Mouse (Mus musculus): ENCODE results near the gene Rbm15. TPM values are rescaled to one million over a fixed set of nuclear protein-coding genes. Genes with fewer than 3 reads are reported as not detected.

Gene Rbm15
- total RNA-seq (2021) = 10 to 100 TPM; 36.5 to 40.8 TPM
- long read RNA-seq, experiment 1, full-length matches to known transcripts = 7 of 7 reads
- long read RNA-seq, experiment 1, partial matches to known transcripts = 0 of 7 reads
- long read RNA-seq, experiment 1, other reads (novel, unspliced or antisense) = 0 of 7 reads
- long read RNA-seq, experiment 2, full-length matches to known transcripts = 2 of 2 reads
- long read RNA-seq, experiment 2, partial matches to known transcripts = 0 of 2 reads
- long read RNA-seq, experiment 2, other reads (novel, unspliced or antisense) = 0 of 2 reads

- DNase-seq = peak; percentile 96 to 98
These were observed at the start of gene Rbm15 for GRCm38 (mm10) chr3:107333381-107334201. TSS of gene Rbm15 (minus strand) at chr3:107333673.

GRCm38 (mm10) chr3:107379422-107379821 lies 45.9 kb upstream of the Rbm15 start:
- DNase-seq = peak; percentile 66 to 68

- no peak for DNase-seq
These were observed 45.2 kb upstream of the Rbm15 start for GRCm38 (mm10) chr3:107378626-107379025.

DNA sequence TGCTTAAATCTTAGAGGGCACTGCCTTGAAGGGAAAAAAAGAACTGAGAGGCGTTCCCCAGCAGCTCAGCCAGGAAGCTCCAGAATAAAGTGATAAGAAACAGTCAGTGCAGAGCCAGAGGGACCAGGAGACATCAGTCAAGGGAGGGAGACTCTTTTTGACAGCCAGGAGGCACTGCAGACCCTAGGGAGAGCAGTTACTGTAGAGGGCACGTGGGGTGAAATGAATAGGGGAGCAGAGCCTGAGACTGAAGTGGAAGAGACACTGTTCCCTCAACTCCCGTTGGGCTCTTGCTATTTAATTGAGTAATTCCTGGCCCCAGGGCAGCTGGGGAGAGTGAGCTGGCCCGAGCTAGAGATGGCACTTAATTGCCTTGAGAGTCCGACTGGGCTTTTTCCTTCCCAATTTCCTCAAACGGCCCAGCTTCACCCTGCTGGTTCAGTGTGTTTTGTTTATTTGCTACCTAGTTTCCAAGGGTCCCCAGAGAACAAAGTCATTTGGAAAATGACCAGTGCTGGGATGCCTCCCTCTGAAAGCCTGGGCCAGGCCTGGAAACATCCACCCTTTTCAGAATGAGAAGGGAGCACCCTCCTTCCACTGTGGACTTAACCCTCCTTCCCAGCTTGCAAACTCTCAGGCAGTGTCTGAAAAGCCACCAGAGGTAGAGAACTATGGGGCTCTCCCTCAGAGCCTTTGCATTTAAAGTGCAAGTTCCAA lies 41.6 kb upstream of the Rbm15 start:
- peak in 1 of 2 experiments; percentile 4 for DNase-seq

- DNase-seq = no peak
These were observed 35.7 kb upstream of the Rbm15 start for GRCm38 (mm10) chr3:107369156-107369555.

GRCm38 (mm10) chr3:107367938-107368599 lies 34.6 kb upstream of the Rbm15 start:
- no peak for DNase-seq

DNA sequence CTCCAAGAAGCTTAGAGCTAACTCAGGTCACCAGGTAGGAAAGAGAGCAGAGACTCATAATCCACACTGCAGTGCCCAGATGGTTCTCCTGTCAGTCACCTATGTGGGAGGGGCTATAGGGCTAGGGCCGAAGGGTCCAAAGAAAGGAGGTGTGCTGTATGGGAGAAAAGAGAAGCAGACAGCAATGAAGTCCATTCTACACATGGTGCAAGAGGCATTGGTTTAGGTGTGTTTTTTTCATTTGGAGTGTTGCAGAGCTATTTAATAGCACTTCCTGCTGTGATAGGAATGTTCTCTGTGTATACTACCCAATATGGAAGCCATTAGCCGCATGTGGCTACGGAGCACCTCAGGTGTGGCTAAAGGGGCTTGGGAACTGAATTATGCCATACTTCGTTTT lies 31.9 kb upstream of the Rbm15 start:
- DNase-seq = no peak

- no peak for DNase-seq
These were observed 29.9 kb upstream of the Rbm15 start for GRCm38 (mm10) chr3:107363391-107363790.

- DNase-seq = no peak
These were observed 26.9 kb upstream of the Rbm15 start for GRCm38 (mm10) chr3:107360341-107360740.

- DNase-seq = no peak
These were observed 24.3 kb upstream of the Rbm15 start for GRCm38 (mm10) chr3:107357700-107358234.

- peak; percentile 86 for DNase-seq
These were observed 23.5 kb upstream of the Rbm15 start for GRCm38 (mm10) chr3:107356964-107357441.

DNA sequence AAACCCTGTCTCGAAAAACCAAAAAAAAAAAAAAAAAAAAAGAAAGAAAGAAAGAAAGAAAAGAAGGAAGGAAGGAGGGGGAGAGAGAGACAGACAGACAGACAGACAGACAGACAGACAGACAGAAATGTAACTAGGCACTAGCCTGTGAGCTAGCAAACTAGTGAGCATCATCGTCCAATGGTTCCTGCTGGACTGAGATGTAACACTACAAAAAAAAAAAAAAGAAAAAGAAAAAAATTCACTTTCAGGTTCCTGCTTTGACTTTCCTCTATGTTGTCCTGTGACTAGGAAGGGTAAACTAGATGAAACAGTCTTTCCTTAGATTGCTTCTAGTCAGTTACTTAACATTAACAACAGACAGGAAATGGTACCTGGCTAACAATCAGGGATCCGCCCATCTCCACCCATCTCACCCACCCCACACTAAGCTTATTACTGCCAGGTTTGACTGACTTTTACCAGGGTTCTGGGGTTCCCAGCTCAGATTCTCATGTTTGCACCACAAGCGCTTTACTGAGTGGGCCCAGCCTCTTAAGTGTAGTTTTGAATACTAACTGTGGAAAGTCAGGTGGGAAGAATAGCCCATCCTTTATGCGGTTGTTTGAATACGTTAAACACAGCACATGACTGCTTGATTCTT lies 22.3 kb upstream of the Rbm15 start:
- no peak for DNase-seq

GRCm38 (mm10) chr3:107351706-107352105 lies 18.2 kb upstream of the Rbm15 start:
- DNase-seq = no peak

- peak; percentile 59 to 68 for DNase-seq
These were observed 15.5 kb upstream of the Rbm15 start for GRCm38 (mm10) chr3:107349006-107349405.

DNA sequence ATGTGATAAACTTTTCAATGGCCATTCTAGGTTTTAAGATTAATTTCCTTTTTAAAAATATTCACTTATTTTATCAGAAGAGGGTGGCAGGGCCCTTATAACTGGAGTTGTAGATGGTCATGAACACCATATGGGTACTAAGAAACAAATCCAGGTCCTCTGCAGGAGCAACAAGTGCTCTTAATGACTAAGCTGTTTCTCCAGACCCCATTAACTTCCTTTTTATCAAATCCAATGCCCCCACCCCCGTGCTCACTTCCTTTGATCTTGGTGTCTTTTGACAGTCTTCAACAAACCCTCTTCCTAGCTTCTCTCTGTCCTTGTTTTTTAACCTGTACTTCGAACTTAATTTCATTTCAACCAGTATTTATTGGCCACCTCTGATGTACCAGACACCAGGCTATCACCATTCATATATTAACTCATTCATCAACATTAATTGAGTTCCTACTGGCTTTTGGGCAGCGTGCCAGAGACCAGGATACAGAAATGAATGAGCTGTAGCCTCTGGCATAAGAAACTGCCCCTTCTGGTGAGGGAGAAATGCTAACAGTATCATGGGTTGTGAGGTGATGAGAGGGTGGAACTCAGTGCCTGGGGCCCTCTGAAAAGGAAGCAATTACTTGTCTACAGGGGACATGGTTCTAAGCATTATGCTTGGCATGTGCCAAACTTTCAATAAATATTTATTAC lies 11.7 kb upstream of the Rbm15 start:
- DNase-seq = peak in 1 of 2 experiments; percentile 12

GRCm38 (mm10) chr3:107343971-107344370 lies 10.5 kb upstream of the Rbm15 start:
- no peak for DNase-seq

GRCm38 (mm10) chr3:107334202-107334934 lies 895 bp upstream of the Rbm15 start:
- DNase-seq = no peak

GRCm38 (mm10) chr3:107332960-107333380 lies 503 bp downstream of the Rbm15 start:
- DNase-seq = peak; percentile 93 to 94

- DNase-seq = peak; percentile 57 to 78
These were observed 1.1 kb downstream of the Rbm15 start for GRCm38 (mm10) chr3:107332127-107332959.

All from adrenal gland, postnatal 36 days (tissue).